Mouse (Mus musculus) heart, adult 2 months (tissue): Measurements from ENCODE around the gene S100a3. TPM values are rescaled to one million over a fixed set of nuclear protein-coding genes. Genes with fewer than 3 reads are reported as not detected.

Experiments used
- DNase-seq, 2 experiments: peaks; one replicate each; pipeline ENCODE4 v3.0.0; 2021
- H3K27ac ChIP-seq: fragments of 200-600 bp; 2 replicates; pipeline ENCODE4 v1.8.1; 2022
- H3K27me3 ChIP-seq: fragments of 200-500 bp; 2 replicates; pipeline ENCODE4 v1.6.1; 2012; ENCODE audit warnings: mild to moderate bottlenecking, low read length, inconsistent platforms, mixed read lengths; ENCODE audit not compliant: control insufficient read depth, insufficient read depth
- H3K36me3 ChIP-seq: fragments of 200-500 bp; 2 replicates; pipeline ENCODE4 v1.6.1; 2012; ENCODE audit warnings: low read length, inconsistent platforms; ENCODE audit not compliant: control insufficient read depth, insufficient read depth
- H3K4me1 ChIP-seq: fragments of 200-500 bp; 2 replicates; pipeline ENCODE4 v1.6.1; 2011; ENCODE audit warnings: low read length; ENCODE audit not compliant: control insufficient read depth, insufficient read depth
- H3K4me3 ChIP-seq: fragments of 200-600 bp; 2 replicates; pipeline ENCODE4 v1.8.1; 2022
- H3K79me2 ChIP-seq: fragments of 200-500 bp; replicated peaks from 2 replicates; pipeline ENCODE4 v1.6.1; 2012; ENCODE audit warnings: mild to moderate bottlenecking, inconsistent platforms, low read length, moderate library complexity, mixed read lengths; ENCODE audit not compliant: control insufficient read depth, insufficient read depth
- H3K9ac ChIP-seq: fragments of 200-500 bp; 2 replicates; pipeline ENCODE4 v1.6.1; 2012; ENCODE audit warnings: low read depth, mild to moderate bottlenecking, control low read depth, inconsistent platforms, low read length, mixed read lengths
- CTCF ChIP-seq: fragments of 200-600 bp; IDR thresholded peaks from 2 replicates; pipeline ENCODE4 v1.8.1; 2022; ENCODE audit warnings: antibody characterized with exemption, mild to moderate bottlenecking, moderate library complexity
- EP300 ChIP-seq: fragments of 200-500 bp; IDR thresholded peaks from 2 replicates; pipeline ENCODE4 v1.6.1; 2011; ENCODE audit warnings: low read depth, low read length, control low read depth; ENCODE audit not compliant: insufficient read depth
- POLR2A ChIP-seq: fragments of 200-500 bp; IDR thresholded peaks from 2 replicates; pipeline ENCODE4 v1.6.1; 2011; ENCODE audit warnings: mild to moderate bottlenecking, low read depth, low read length, control low read depth; ENCODE audit not compliant: insufficient read depth
- WGBS: fragments of 180-500 bp; shearing (Covaris S2); methylation state at CpG from one replicate; pipeline ENCODE4 v1.1.7; 2018; 5-methylcytosine and 5-hydroxymethylcytosine counted together
- intact Hi-C: fragments of 180-260 bp; cut with DNase I; formaldehyde crosslinking; loops from one replicate; pipeline ENCODE4 v1.15.1; 2025
- polyA plus RNA-seq: library from polyadenylated mRNA; depleted of rRNA; stranded (reverse); fragments of >200 nt; gene quantifications from 2 replicates; pipeline ENCODE4 v1.2.3, GENCODE M21; 2012
- total RNA-seq, 2 experiments: library from RNA; stranded (reverse); gene quantifications; 2 replicates each; pipeline ENCODE4 v1.2.3; 2021

S100a3 gene
- total and polyA plus RNA-seq, 3 experiments = 0.37 TPM; not detected in 2

DNA sequence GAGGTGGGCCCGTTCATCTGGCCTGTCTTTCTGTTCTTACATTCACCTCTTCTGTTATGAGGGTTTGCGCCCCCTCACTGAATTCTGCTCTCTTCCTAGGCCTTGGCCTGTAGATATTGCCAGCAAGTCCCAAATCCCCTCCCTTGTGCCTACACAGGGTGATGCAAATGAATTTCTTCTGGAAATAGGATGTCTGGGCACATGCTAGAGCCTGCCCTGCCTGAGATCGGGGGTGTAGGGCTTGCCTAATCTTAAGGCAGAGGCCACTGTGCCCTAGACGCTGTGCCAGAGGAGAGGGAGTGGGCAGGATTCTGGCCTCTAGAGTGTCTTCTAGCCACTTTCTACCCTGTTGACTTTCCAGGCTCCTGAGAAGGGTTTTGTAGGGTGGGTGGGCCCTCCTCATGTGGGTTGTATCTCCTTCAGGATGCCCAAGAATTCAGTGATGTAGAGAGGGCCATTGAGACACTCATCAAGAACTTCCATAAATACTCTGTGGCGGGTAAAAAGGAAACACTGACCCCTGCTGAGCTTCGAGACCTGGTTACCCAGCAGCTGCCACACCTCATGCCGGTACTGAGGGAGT, 33.0 kb upstream of the S100a3 start:
- Histone ChIP-seq H3K36me3 (no peaks in the 10 kb centered on the region), H3K9ac (no peak overlapping the region), H3K79me2 (no peaks in the 10 kb centered on the region), H3K27ac (no peak overlapping the region), H3K4me3 (no peak overlapping the region), H3K4me1 (no peaks in the 10 kb centered on the region; the same call in 1 of the 2 replicates), H3K27me3 (no peaks in the 10 kb centered on the region)
- 92% methylated on average over 7 of the region's 7 CpGs for WGBS
- intact Hi-C loops = loop anchor here (2.0 kb wide), 1 partner anchor 57 kb away; no protein-coding TSS in a partner anchor
- TF ChIP-seq POLR2A (no peak), CTCF (no peak), EP300 (no peak)
- no peak for DNase-seq

DNA sequence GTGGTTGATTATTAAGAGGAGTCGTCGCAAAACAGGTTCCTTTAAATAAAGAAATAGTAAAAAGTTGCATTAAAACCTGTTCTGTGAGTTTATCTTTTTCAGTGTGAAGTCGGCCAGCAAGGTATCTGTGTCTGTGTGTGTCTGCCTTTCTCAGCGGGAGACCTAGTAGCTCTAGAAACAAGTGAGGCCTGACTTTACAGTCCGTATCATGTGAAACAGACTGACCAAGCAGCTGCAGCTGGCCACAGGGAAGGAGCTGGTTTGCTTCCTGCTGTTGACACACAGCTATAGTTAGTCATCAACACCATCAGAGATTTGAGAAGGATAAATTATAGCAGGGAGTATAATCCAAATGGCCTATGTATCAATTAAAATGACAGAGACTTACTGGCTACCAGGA, 28.7 kb upstream of the S100a3 start:
- intact Hi-C loops = no loop called here
- 83% methylated on average over 5 of the region's 5 CpGs for WGBS

DNA sequence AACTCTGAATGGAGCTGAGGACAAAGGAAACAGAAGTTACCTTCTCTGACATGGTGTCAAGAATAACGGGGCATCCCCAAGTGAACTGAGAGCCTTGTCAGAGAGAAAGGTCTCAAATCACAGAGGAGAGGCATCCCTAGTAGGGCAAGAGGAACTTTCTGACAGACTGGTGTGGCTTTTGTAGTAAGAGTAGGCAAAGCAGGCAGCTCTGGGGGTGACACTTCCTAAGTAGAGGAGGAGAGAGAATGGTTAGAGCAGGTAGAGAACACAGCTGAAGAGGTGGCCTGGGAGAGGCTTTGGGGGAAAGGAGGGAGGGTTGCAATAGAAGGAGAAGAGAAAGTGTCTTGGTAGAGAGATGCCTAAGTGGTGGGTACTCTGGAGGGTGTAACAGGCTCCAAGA, 24.9 kb upstream of the S100a3 start:
- Histone ChIP-seq H3K36me3 (no peaks in the 10 kb centered on the region), H3K4me1 (peaks cover 5% of the 10 kb centered on the region), H3K4me3 (no peak overlapping the region), H3K9ac (no peak overlapping the region), H3K27ac (no peak overlapping the region), H3K79me2 (peaks cover 3% of the 10 kb centered on the region; the same call in 1 of the 2 replicates), H3K27me3 (no peaks in the 10 kb centered on the region)
- TF ChIP-seq CTCF (no peak), EP300 (no peak), POLR2A (no peak)
- no peak for DNase-seq
- WGBS = 44% methylated on average over 1 of the region's 1 CpGs
- intact Hi-C loops = no loop called here

More for the DNA sequence above, 28.7 kb upstream of the S100a3 start:
- Histone ChIP-seq H3K36me3 (no peaks in the 10 kb centered on the region), H3K4me3 (no peak overlapping the region), H3K9ac (no peak overlapping the region), H3K4me1 (peaks cover 1% of the 10 kb centered on the region; the same call in 1 of the 2 replicates), H3K79me2 (no peaks in the 10 kb centered on the region), H3K27me3 (no peaks in the 10 kb centered on the region), H3K27ac (no peak overlapping the region)
- no peak for TF ChIP-seq CTCF
- no peak for TF ChIP-seq EP300
- no peak for TF ChIP-seq POLR2A
- DNase-seq = no peak

DNA sequence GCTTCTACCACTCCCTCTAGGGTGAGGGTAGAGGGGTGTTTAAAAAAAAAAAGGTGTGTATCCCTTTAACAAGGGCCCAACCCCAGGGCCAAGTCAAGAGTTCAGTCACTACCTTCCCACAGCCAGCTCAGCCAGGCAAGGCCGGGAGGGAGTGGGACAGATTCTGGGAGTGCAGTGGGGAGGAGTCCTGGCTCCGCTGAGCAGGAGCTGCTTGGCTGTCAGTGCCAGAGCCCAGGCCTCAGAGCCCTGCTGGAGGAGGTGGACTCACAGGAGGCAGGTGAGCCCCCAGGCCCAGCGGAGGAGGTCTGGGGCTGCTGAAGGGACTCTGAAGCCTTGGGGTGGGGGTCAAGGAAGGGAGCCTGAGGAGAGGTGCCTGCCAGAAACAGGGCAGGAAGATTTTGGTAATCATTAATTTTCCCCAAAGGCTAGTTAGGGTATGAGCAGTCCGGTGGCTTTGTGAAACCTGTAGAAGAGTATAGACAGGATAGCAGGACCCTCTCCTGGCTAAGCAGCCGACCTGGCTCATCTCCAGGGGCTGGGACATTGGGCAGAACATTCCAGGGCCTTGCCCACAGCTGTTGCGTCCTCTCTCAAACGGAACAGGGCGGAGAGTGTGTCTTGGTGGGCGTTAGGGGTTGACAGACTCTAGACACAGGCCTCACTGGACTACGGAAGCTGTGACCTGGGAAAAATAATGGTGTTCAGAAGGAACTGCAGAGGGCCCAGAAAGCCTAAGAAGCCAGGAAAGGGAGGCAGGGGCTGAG, 23.1 kb upstream of the S100a3 start, which contains the start of gene S100a16:
Gene S100a16 (plus strand): TSS at position 114 of the 764 bp plus-strand sequence.
- peak; percentile 84 to 88 for DNase-seq
- peak within 1 kb of the TSS; percentile 67 for H3K4me3 ChIP-seq
- H3K79me2 ChIP-seq = peaks cover 3% of the 10 kb centered on the region; the same call in 1 of the 2 replicates
- WGBS = 38% methylated on average over 10 of the region's 10 CpGs
- peaks cover 10% of the 10 kb centered on the region for H3K4me1 ChIP-seq
- intact Hi-C loops = no loop called here
- no peaks in the 10 kb centered on the region for H3K36me3 ChIP-seq
- H3K9ac ChIP-seq = peak within 1 kb of the TSS; percentile 69
- H3K27me3 ChIP-seq = no peaks in the 10 kb centered on the region
- TF ChIP-seq POLR2A (peak; percentile 84), CTCF (no peak), EP300 (0 out of 2 replicates have a peak, but pooled peaks have one; percentile 19)
- H3K27ac ChIP-seq = peak within 1 kb of the TSS; percentile 94

DNA sequence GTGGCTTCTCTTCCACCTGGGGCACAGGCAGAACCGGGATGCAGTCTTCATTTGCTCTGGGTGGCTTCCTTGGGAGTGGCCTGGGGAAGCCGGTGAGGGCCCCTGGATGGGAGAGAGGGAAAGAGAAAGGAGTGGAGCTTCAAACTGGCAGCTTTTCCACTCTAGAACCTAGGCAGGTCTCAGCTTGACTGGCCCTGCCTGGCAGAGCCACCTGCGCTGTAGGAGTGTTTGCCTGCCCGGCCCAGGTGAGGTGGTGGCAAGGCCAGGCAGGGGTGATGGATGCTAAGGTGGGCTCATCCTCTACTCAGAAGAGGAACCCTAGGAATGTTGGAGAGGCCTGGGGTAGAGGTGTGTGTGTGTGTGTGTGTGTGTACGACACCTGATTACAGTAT, 22.5 kb upstream of the S100a3 start:
- 63% methylated on average over 5 of the region's 5 CpGs for WGBS
- no peak for TF ChIP-seq POLR2A
- TF ChIP-seq CTCF = no peak
- TF ChIP-seq EP300 = no peak
- Histone ChIP-seq H3K4me1 (peaks cover 10% of the 10 kb centered on the region), H3K27ac (peak overlapping the region; percentile 94), H3K4me3 (peak overlapping the region; percentile 67), H3K9ac (peak overlapping the region; percentile 69), H3K79me2 (peaks cover 3% of the 10 kb centered on the region; the same call in 1 of the 2 replicates), H3K36me3 (no peaks in the 10 kb centered on the region), H3K27me3 (no peaks in the 10 kb centered on the region)
- intact Hi-C loops = no loop called here
- no peak for DNase-seq

DNA sequence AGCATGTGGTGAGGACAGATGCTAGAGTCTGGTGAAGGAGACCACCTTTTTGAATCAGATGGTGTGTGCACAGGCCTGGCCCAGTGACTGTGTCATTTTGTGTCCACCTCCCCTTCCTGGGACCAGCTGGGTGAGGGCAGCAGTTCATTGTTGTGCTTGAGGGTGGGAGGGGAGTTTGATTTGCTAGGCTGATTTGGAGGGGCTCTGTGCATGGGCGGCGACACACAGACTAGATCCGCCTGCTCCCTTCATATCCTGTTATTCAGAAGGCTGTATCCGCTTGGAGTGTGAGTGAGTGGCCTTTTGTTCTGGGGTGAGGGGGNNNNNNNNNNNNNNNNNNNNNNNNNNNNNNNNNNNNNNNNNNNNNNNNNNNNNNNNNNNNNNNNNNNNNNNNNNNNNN, 19.5 kb upstream of the S100a3 start:
- Histone ChIP-seq H3K36me3 (no peaks in the 10 kb centered on the region), H3K4me3 (peak overlapping the region; percentile 52), H3K27ac (peak overlapping the region; percentile 96), H3K27me3 (no peaks in the 10 kb centered on the region), H3K79me2 (peaks cover 3% of the 10 kb centered on the region; the same call in 1 of the 2 replicates), H3K9ac (peak overlapping the region; percentile 79), H3K4me1 (peaks cover 10% of the 10 kb centered on the region)
- peak; percentile 68 to 69 for DNase-seq
- WGBS = 48% methylated on average over 4 of the region's 4 CpGs
- TF ChIP-seq POLR2A (peak; percentile 91), CTCF (no peak), EP300 (peak; percentile 74)
- intact Hi-C loops = loop anchor here (2.0 kb wide), 1 partner anchor 16 kb away; no protein-coding TSS in a partner anchor
